Mouse (Mus musculus) spleen, adult 2 months (tissue): ENCODE measurements around the gene Tpst2. TPM values are rescaled to one million over a fixed set of nuclear protein-coding genes. Genes with fewer than 3 reads are reported as not detected.

ENCODE experiments used
- DNase-seq, 2 experiments: peaks; one replicate each; pipeline versions ENCODE4 v3.0.0 to v3.0.0-alpha.2; 2012 to 2021; ENCODE audit warnings: low spot score in 2 of 2, low read depth in 1 of 2
- H3K27ac ChIP-seq: fragments of 200-500 bp; 2 replicates; pipeline ENCODE4 v1.5.1; 2012; ENCODE audit warnings: low read length, inconsistent platforms; ENCODE audit not compliant: insufficient read depth
- H3K27me3 ChIP-seq: fragments of 200-500 bp; 2 replicates; pipeline ENCODE4 v1.6.1; 2012; ENCODE audit warnings: mild to moderate bottlenecking, moderate library complexity, low read length, inconsistent platforms; ENCODE audit not compliant: control insufficient read depth, insufficient read depth
- H3K36me3 ChIP-seq: fragments of 200-500 bp; 2 replicates; pipeline ENCODE4 v1.6.1; 2012; ENCODE audit warnings: mild to moderate bottlenecking, low read length, inconsistent platforms; ENCODE audit not compliant: control insufficient read depth, insufficient read depth
- H3K4me1 ChIP-seq: fragments of 200-500 bp; 2 replicates; pipeline ENCODE4 v1.6.1; 2011; ENCODE audit warnings: inconsistent platforms; ENCODE audit not compliant: control insufficient read depth, insufficient read depth, insufficient read length
- H3K4me3 ChIP-seq: fragments of 200-500 bp; 2 replicates; pipeline ENCODE4 v1.5.1; 2011; ENCODE audit warnings: mild to moderate bottlenecking, inconsistent platforms; ENCODE audit not compliant: insufficient read depth, insufficient read length; ENCODE audit errors: extremely low read depth
- CTCF ChIP-seq: fragments of 200-500 bp; IDR thresholded peaks from 2 replicates; pipeline ENCODE4 v1.5.1; 2011; ENCODE audit warnings: mild to moderate bottlenecking, inconsistent platforms; ENCODE audit not compliant: insufficient read depth, insufficient read length, insufficient replicate concordance; ENCODE audit errors: extremely low read depth
- POLR2A ChIP-seq: fragments of 200-500 bp; IDR thresholded peaks from 2 replicates; pipeline ENCODE4 v1.6.1; 2011; ENCODE audit warnings: low read depth, low read length, inconsistent platforms
- WGBS: fragments of 180-500 bp; shearing (Covaris S2); methylation state at CpG from one replicate; pipeline ENCODE4 v1.1.7; 2018; 5-methylcytosine and 5-hydroxymethylcytosine counted together
- polyA plus RNA-seq: library from polyadenylated mRNA; depleted of rRNA; stranded (reverse); fragments of >200 nt; gene quantifications from 2 replicates; pipeline ENCODE4 v1.2.3, GENCODE M21; 2012

Gene Tpst2
- polyA plus RNA-seq, 1 experiment = 102 TPM

DNA sequence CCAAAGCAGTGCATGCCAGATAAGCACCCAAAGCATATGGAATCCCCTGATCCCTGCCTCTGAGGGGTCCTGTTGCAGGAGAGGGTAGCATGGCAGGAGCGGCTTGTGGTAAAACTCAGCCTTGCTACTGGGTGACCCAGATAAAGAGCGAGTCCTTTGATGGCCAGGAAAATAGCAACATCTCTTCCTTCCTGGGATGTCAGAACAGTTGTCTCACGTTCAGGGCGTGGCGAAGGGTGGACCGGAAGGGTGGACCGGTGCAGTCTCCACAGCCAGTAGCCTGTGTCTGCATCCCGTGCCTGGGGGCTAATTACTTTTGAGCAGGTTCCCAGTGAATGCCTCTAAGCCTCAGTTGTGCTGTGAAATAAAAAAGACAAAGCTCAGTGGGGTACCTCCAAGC lies 23.3 kb upstream of the Tpst2 start:
- no peak for DNase-seq
- H3K36me3 ChIP-seq = no peaks in the 10 kb centered on the region
- H3K4me1 ChIP-seq = peaks cover 29% of the 10 kb centered on the region; the same call in 1 of the 2 replicates
- H3K27me3 ChIP-seq = no peaks in the 10 kb centered on the region; the same call in 1 of the 2 replicates
- TF ChIP-seq POLR2A (no peak), CTCF (no peak)
- 50% methylated on average over 8 of the region's 8 CpGs for WGBS
- peak overlapping the region; percentile 47 for H3K27ac ChIP-seq
- no peak overlapping the region for H3K4me3 ChIP-seq

DNA sequence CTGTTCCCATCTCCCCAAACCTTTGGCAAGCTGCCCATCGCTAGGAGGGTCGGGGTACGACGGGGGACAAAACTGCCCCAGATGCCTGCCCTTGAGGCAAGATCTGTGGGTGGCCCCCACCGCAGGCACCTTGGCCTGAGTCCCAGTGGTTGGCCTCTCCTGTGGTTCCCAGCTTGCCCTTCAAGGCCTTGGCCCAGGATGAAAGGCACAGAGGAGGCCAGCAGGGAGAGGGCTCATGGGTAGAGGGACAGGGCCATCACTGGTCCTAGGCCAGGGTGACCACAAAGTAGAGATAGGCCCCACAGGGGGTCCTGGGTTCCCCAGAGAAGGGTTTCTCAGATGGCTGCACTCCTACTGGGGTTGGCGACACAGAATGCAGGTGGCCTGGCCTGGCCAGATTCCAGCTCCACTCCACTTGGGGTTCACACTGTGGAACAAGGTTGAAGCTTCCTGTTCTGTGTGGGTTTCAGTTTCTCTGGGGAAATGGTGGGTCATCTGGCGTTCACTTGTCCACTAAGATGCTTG lies 22.1 kb upstream of the Tpst2 start:
- H3K27me3 ChIP-seq = no peaks in the 10 kb centered on the region; the same call in 1 of the 2 replicates
- 15% methylated on average over 7 of the region's 7 CpGs for WGBS
- 0 out of 2 replicates have a peak overlapping the region, but pooled peaks have one; percentile 13 for H3K27ac ChIP-seq
- no peak for DNase-seq
- TF ChIP-seq CTCF (no peak), POLR2A (no peak)
- no peak overlapping the region for H3K4me3 ChIP-seq
- H3K36me3 ChIP-seq = no peaks in the 10 kb centered on the region
- H3K4me1 ChIP-seq = peaks cover 29% of the 10 kb centered on the region; the same call in 1 of the 2 replicates

DNA sequence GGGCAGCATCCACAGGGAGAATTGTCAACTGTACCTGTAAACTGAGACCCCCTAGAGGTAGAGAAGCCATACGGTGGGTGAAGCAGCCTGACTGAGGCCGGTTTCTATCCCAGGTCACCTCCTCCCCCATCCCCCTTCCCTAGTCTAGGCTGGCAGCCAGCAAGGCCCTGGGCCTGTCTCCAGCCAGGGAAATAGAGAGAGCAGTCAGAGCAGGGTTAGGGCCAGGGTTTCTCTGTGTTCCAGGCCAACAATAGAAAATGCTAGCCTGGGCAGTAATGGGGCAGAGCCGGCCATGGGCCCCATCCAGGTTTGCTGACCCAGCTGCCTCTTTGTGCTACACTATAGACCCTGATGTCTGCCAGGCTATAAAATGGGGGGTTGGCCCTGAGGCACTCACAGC lies 21.1 kb upstream of the Tpst2 start, which contains the start of gene Crybb1:
Gene Crybb1, plus strand, starts transcription at position 390 of the 400 bp plus-strand sequence.
- H3K27ac ChIP-seq = peak within 1 kb of the TSS; percentile 17; the same call in 1 of the 2 replicates
- TF ChIP-seq POLR2A (no peak), CTCF (no peak)
- 78% methylated on average over 3 of the region's 3 CpGs for WGBS
- H3K4me3 ChIP-seq = no peak within 1 kb of the TSS
- H3K4me1 ChIP-seq = peaks cover 34% of the 10 kb centered on the region; the same call in 1 of the 2 replicates
- no peaks in the 10 kb centered on the region; the same call in 1 of the 2 replicates for H3K27me3 ChIP-seq
- DNase-seq = no peak
- H3K36me3 ChIP-seq = no peaks in the 10 kb centered on the region

DNA sequence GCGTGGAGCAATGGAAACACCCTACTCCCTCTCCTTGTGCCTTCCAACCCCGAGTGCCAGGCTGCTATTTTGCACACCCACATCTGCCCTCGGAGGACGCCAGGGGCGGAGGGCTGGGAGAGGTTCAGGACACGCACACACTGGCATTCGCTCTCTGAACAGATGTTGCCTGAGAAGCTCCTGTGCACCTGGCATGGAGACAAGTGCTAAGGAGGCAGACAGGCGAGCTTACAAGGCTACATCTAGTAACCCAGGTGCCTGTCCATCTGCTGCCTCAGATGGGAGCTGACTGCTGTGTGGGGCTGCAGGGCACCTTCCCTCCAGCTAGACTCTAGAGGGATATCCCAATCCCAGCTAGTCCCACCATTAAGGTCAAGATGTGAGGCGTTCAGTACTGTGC lies 20.0 kb upstream of the Tpst2 start:
- Histone ChIP-seq H3K4me1 (peaks cover 38% of the 10 kb centered on the region; the same call in 1 of the 2 replicates), H3K4me3 (no peak overlapping the region), H3K27ac (no peak overlapping the region), H3K36me3 (no peaks in the 10 kb centered on the region), H3K27me3 (no peaks in the 10 kb centered on the region; the same call in 1 of the 2 replicates)
- WGBS = 68% methylated on average over 9 of the region's 9 CpGs
- DNase-seq = no peak
- TF ChIP-seq POLR2A (no peak), CTCF (no peak)

DNA sequence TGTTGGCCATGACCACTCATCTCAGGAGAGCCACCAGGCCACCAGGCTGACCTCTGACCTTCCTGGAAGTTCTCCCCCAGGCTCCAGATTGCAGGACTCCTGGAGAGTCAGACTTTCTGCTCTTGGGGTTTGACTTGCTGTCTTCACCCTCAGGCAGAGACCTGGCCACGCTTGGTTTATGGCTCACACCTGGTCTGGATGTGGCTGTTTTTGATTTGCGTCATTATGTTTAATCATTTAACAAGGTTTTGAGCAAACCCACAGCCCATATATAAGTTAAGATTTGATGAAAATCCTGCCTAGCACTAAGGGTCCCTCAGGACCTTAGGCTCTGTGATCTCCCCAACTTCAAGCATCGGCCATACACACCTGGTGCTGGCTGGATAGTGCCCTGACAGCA lies 18.6 kb upstream of the Tpst2 start:
- no peak for DNase-seq
- Histone ChIP-seq H3K4me1 (peaks cover 30% of the 10 kb centered on the region; the same call in 1 of the 2 replicates), H3K27ac (no peak overlapping the region), H3K4me3 (no peak overlapping the region), H3K36me3 (no peaks in the 10 kb centered on the region), H3K27me3 (no peaks in the 10 kb centered on the region; the same call in 1 of the 2 replicates)
- WGBS = 91% methylated on average over 3 of the region's 3 CpGs
- no peak for TF ChIP-seq CTCF
- no peak for TF ChIP-seq POLR2A

DNA sequence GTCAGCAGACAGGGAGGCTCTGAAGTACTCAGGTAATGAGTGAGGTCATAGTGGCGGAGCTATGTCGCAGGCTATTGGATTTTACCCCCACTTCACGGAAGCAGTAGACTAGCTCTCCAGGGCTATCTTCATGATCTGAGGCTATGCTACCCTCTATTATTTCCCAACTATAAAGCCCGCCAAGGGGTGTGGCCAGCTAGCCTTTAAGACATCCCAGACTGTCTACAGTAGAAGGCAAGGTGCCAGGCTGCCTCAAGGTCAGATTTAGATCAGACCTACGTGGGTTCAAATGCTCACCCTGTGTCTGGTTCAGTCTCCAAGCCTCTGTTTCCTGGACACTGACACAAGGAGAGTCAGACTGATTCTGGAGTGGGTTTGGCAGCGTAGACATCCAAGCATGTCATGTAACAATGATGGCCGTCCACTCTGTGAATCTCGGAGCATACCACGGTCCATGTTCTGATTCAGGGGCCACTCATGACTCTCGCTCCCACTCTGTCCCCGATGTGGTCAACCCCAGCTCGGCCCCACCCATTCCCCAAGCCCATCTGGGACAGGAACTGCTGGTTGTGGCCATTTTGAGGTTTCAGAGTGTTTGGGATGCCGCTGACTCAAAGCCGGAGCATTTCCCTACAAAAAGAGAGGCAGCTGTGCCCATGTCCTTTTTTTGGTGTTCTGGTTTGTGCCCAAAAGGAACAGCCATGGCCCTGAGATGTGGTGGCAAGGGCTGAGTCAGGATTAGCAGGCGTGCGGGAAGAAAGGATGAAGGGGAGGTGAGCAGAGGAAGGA lies 16.4 kb upstream of the Tpst2 start:
- Histone ChIP-seq H3K27me3 (no peaks in the 10 kb centered on the region; the same call in 1 of the 2 replicates), H3K4me1 (peaks cover 18% of the 10 kb centered on the region; the same call in 1 of the 2 replicates)
- no peak for TF ChIP-seq POLR2A
- TF ChIP-seq CTCF = no peak

DNA sequence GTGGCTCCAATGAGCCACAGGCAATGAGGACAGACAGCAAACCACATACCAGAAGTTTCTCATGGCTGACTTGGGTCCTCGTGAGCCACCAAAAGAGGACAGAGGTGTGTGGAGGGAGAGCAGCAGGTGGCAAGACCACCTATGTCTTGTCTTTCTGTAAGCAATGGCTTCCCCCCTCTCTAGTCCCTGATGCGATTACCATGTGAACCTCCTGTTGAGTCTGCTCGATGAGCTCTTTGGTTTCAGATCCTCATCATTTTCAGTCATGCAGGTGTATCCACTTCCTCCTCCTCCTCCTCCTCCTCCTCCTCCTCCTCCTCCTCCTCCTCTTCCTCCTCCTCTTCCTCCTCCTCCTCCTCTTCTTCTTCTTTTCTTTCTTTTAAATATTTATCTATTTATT lies 15.7 kb upstream of the Tpst2 start:
- Histone ChIP-seq H3K4me3 (no peak overlapping the region), H3K36me3 (no peaks in the 10 kb centered on the region), H3K27ac (0 out of 2 replicates have a peak overlapping the region, but pooled peaks have one; percentile 18), H3K27me3 (no peaks in the 10 kb centered on the region), H3K4me1 (peaks cover 23% of the 10 kb centered on the region; the same call in 1 of the 2 replicates)
- 20% methylated on average over 3 of the region's 3 CpGs for WGBS
- TF ChIP-seq CTCF = no peak
- TF ChIP-seq POLR2A = no peak
- DNase-seq = no peak

More for the DNA sequence above, 16.4 kb upstream of the Tpst2 start:
- Histone ChIP-seq H3K27ac (no peak overlapping the region), H3K36me3 (no peaks in the 10 kb centered on the region), H3K4me3 (no peak overlapping the region)
- no peak for DNase-seq
- WGBS = 67% methylated on average over 16 of the region's 16 CpGs
